Mouse (Mus musculus): ENCODE results near the gene Cald1.

Cald1 gene

GRCm38 (mm10) chr6:34716888-34717635 is 118.8 kb downstream of the Cald1 start:
- DNase-seq (ENCODE audit: low spot score in 2 of 2) = no peak

- DNase-seq (ENCODE audit: low spot score in 2 of 2) = no peak
These were observed 119.4 kb downstream of the Cald1 start for GRCm38 (mm10) chr6:34717651-34718050.

GRCm38 (mm10) chr6:34719141-34719680 is 120.9 kb downstream of the Cald1 start:
- DNase-seq (ENCODE audit: low spot score in 2 of 2) = no peak

- DNase-seq (ENCODE audit: low spot score in 2 of 2) = no peak
These were observed 122.1 kb downstream of the Cald1 start for GRCm38 (mm10) chr6:34720447-34720846.

- DNase-seq (ENCODE audit: low spot score in 2 of 2) = no peak
These were observed 123.4 kb downstream of the Cald1 start for GRCm38 (mm10) chr6:34721740-34722139.

- DNase-seq (ENCODE audit: low spot score in 2 of 2) = no peak
These were observed 124.4 kb downstream of the Cald1 start for GRCm38 (mm10) chr6:34722660-34723059.

- no peak for DNase-seq (ENCODE audit: low spot score in 2 of 2)
These were observed 125.1 kb downstream of the Cald1 start for GRCm38 (mm10) chr6:34723250-34723904.

- DNase-seq (ENCODE audit: low spot score in 2 of 2) = no peak
These were observed 127.4 kb downstream of the Cald1 start for GRCm38 (mm10) chr6:34725660-34726059.

GRCm38 (mm10) chr6:34726104-34726503 is 127.8 kb downstream of the Cald1 start:
- DNase-seq (ENCODE audit: low spot score in 2 of 2) = no peak

GRCm38 (mm10) chr6:34727316-34727983 is 129.2 kb downstream of the Cald1 start:
- DNase-seq (ENCODE audit: low spot score in 2 of 2) = no peak

GRCm38 (mm10) chr6:34729449-34730151 is 131.3 kb downstream of the Cald1 start:
- no peak for DNase-seq (ENCODE audit: low spot score in 2 of 2)

- DNase-seq (ENCODE audit: low spot score in 2 of 2) = no peak
These were observed 132.7 kb downstream of the Cald1 start for GRCm38 (mm10) chr6:34731007-34731406.

GRCm38 (mm10) chr6:34731529-34731928 is 133.2 kb downstream of the Cald1 start:
- DNase-seq (ENCODE audit: low spot score in 2 of 2) = no peak

GRCm38 (mm10) chr6:34734940-34735695 is 136.8 kb downstream of the Cald1 start:
- DNase-seq (ENCODE audit: low spot score in 2 of 2) = no peak

- no peak for DNase-seq (ENCODE audit: low spot score in 2 of 2)
These were observed 138.6 kb downstream of the Cald1 start for GRCm38 (mm10) chr6:34736934-34737333.

- DNase-seq (ENCODE audit: low spot score in 2 of 2) = no peak
These were observed 145.6 kb downstream of the Cald1 start for GRCm38 (mm10) chr6:34743946-34744345.

- DNase-seq (ENCODE audit: low spot score in 2 of 2) = no peak
These were observed 149.5 kb downstream of the Cald1 start for GRCm38 (mm10) chr6:34747846-34748245.

GRCm38 (mm10) chr6:34748566-34748965 is 150.3 kb downstream of the Cald1 start:
- DNase-seq (ENCODE audit: low spot score in 2 of 2) = no peak

GRCm38 (mm10) chr6:34749526-34749925 is 151.2 kb downstream of the Cald1 start:
- DNase-seq (ENCODE audit: low spot score in 2 of 2) = no peak

GRCm38 (mm10) chr6:34750487-34751120 is 152.3 kb downstream of the Cald1 start:
- no peak for DNase-seq (ENCODE audit: low spot score in 2 of 2)

GRCm38 (mm10) chr6:34751625-34752024 is 153.3 kb downstream of the Cald1 start:
- DNase-seq (ENCODE audit: low spot score in 2 of 2) = no peak

All from left cerebral cortex, adult 9 months (tissue).